Mouse (Mus musculus) liver, embryonic 16.5 days (tissue): ENCODE measurements around the gene Rbpms2. TPM values are rescaled to one million over a fixed set of nuclear protein-coding genes. Genes with fewer than 3 reads are reported as not detected.
A peak's percentile ranks its signal among the peaks of the same experiment; 100 is the strongest.

Experiments
- ATAC-seq: fragments of 200-750 bp; cut with Nextera tagmentation; 2 replicates; pipeline ENCODE4 v1.8.0; 2017; ENCODE audit warnings: low read depth, mild to moderate bottlenecking, moderate number of reproducible peaks, moderate library complexity
- H3K27ac ChIP-seq: fragments of 300-500 bp; sonication (generic); 2 replicates; pipeline ENCODE4 v1.5.1; 2014; ENCODE audit warnings: mild to moderate bottlenecking, low read length
- H3K27me3 ChIP-seq: fragments of 300-500 bp; sonication (generic); 2 replicates; pipeline ENCODE4 v1.6.1; 2014; ENCODE audit warnings: low read depth, low read length, mixed read lengths; ENCODE audit not compliant: control insufficient read depth, insufficient read depth
- H3K36me3 ChIP-seq: fragments of 300-500 bp; sonication (generic); 2 replicates; pipeline ENCODE4 v1.6.1; 2014; ENCODE audit warnings: mild to moderate bottlenecking; ENCODE audit not compliant: control insufficient read depth, insufficient read depth
- H3K4me1 ChIP-seq: fragments of 300-500 bp; sonication (generic); 2 replicates; pipeline ENCODE4 v1.6.1; 2014; ENCODE audit warnings: low read depth, low read length, mixed read lengths; ENCODE audit not compliant: control insufficient read depth
- H3K4me2 ChIP-seq: fragments of 300-500 bp; sonication (generic); 2 replicates; pipeline ENCODE4 v1.6.1; 2014; ENCODE audit warnings: low read depth, low read length, mixed read lengths
- H3K4me3 ChIP-seq: fragments of 300-500 bp; sonication (generic); 2 replicates; pipeline ENCODE4 v1.5.1; 2014; ENCODE audit warnings: low read depth, mild to moderate bottlenecking, low read length
- H3K9ac ChIP-seq: fragments of 300-500 bp; sonication (generic); 2 replicates; pipeline ENCODE4 v1.6.1; 2014; ENCODE audit warnings: low read depth, low read length
- H3K9me3 ChIP-seq: fragments of 300-500 bp; sonication (generic); replicated peaks from 2 replicates; pipeline ENCODE4 v1.6.1; 2016; ENCODE audit warnings: low read length; ENCODE audit not compliant: control insufficient read depth
- WGBS: fragments of 180-500 bp; shearing (Covaris S2); extraction: QIAGEN DNeasy Blood & Tissue Kit; methylation state at CpG from one replicate; pipeline ENCODE4 v1.1.7; 2014; ENCODE audit not compliant: insufficient replicate concordance; 5-methylcytosine and 5-hydroxymethylcytosine counted together
- polyA plus RNA-seq: library from polyadenylated mRNA; unstranded; fragments of >200 nt; fragmentation: Nextera tagmentation; extraction: Ambion mirVana; gene quantifications from 2 replicates; pipeline ENCODE4 v1.2.1, GENCODE M21; 2015

The Rbpms2 gene
- polyA plus RNA-seq, 1 experiment from 2014 or later, result 14.6 TPM

GRCm38 (mm10) chr9:65589091-65589490 lies 40.4 kb upstream of the Rbpms2 start:
- Histone ChIP-seq H3K4me1 (peaks cover 24% of the 10 kb centered on the region), H3K4me3 (peak overlapping the region; percentile 87), H3K36me3 (peaks cover 41% of the 10 kb centered on the region), H3K4me2 (peak overlapping the region; percentile 92), H3K27ac (no peak overlapping the region), H3K9ac (peak overlapping the region; percentile 84), H3K9me3 (no peaks in the 10 kb centered on the region), H3K27me3 (no peaks in the 10 kb centered on the region)
- WGBS, result 87% methylated on average over 3 of the region's 3 CpGs
- no peak for ATAC-seq

GRCm38 (mm10) chr9:65592721-65593120 lies 36.7 kb upstream of the Rbpms2 start:
- H3K4me3 ChIP-seq, result no peak overlapping the region
- no peak overlapping the region for H3K9ac ChIP-seq
- no peak overlapping the region for H3K27ac ChIP-seq
- peaks cover 18% of the 10 kb centered on the region for H3K4me1 ChIP-seq
- no peak overlapping the region for H3K4me2 ChIP-seq
- H3K9me3 ChIP-seq, result no peaks in the 10 kb centered on the region
- H3K27me3 ChIP-seq, result no peaks in the 10 kb centered on the region
- peaks cover 53% of the 10 kb centered on the region for H3K36me3 ChIP-seq
- ATAC-seq, result no peak
- 86% methylated on average over 3 of the region's 3 CpGs for WGBS

- Histone ChIP-seq H3K9me3 (no peaks in the 10 kb centered on the region), H3K36me3 (peaks cover 53% of the 10 kb centered on the region), H3K4me3 (no peak overlapping the region), H3K9ac (no peak overlapping the region), H3K4me1 (peaks cover 13% of the 10 kb centered on the region), H3K27me3 (no peaks in the 10 kb centered on the region), H3K4me2 (no peak overlapping the region), H3K27ac (no peak overlapping the region)
- 92% methylated on average over 9 of the region's 9 CpGs for whole genome bisulfite sequencing
- ATAC-seq, result no peak
Measured at GRCm38 (mm10) chr9:65593596-65593995, 35.9 kb upstream of the Rbpms2 start.

- H3K4me3 ChIP-seq, result no peak overlapping the region
- 31% methylated on average over 8 of the region's 11 CpGs for WGBS
- no peak for ATAC-seq
- peaks cover 14% of the 10 kb centered on the region for H3K36me3 ChIP-seq
- H3K4me1 ChIP-seq, result peaks cover 2% of the 10 kb centered on the region; the same call in 1 of the 2 replicates
- H3K9me3 ChIP-seq, result no peaks in the 10 kb centered on the region
- no peaks in the 10 kb centered on the region for H3K27me3 ChIP-seq
- peak overlapping the region; percentile 48 for H3K4me2 ChIP-seq
- H3K27ac ChIP-seq, result no peak overlapping the region
- H3K9ac ChIP-seq, result no peak overlapping the region
Measured at GRCm38 (mm10) chr9:65598765-65599249, 30.6 kb upstream of the Rbpms2 start.

GRCm38 (mm10) chr9:65600951-65601350 lies 28.5 kb upstream of the Rbpms2 start:
- Histone ChIP-seq H3K9me3 (no peaks in the 10 kb centered on the region), H3K4me2 (no peak overlapping the region), H3K27me3 (no peaks in the 10 kb centered on the region), H3K4me1 (peaks cover 5% of the 10 kb centered on the region), H3K27ac (no peak overlapping the region), H3K4me3 (no peak overlapping the region), H3K36me3 (no peaks in the 10 kb centered on the region; the same call in 1 of the 2 replicates), H3K9ac (no peak overlapping the region)
- WGBS, result 38% methylated on average over 2 of the region's 2 CpGs
- no peak for ATAC-seq

GRCm38 (mm10) chr9:65603401-65604102 lies 25.9 kb upstream of the Rbpms2 start:
- H3K9me3 ChIP-seq, result no peaks in the 10 kb centered on the region
- H3K27me3 ChIP-seq, result no peaks in the 10 kb centered on the region
- no peak overlapping the region for H3K27ac ChIP-seq
- H3K4me1 ChIP-seq, result peaks cover 5% of the 10 kb centered on the region
- WGBS, result 54% methylated on average over 8 of the region's 8 CpGs
- no peak overlapping the region for H3K4me3 ChIP-seq
- ATAC-seq, result no peak
- no peak overlapping the region for H3K4me2 ChIP-seq
- no peak overlapping the region for H3K9ac ChIP-seq
- no peaks in the 10 kb centered on the region for H3K36me3 ChIP-seq

GRCm38 (mm10) chr9:65605471-65606136 lies 23.8 kb upstream of the Rbpms2 start:
- 0 out of 2 replicates have a peak overlapping the region, but pooled peaks have one; percentile 17 for H3K4me2 ChIP-seq

GRCm38 (mm10) chr9:65606321-65607109 lies 22.9 kb upstream of the Rbpms2 start:
- H3K27me3 ChIP-seq, result no peaks in the 10 kb centered on the region
- WGBS, result 56% methylated on average over 9 of the region's 9 CpGs
- H3K4me3 ChIP-seq, result no peak overlapping the region
- H3K9me3 ChIP-seq, result no peaks in the 10 kb centered on the region
- H3K27ac ChIP-seq, result no peak overlapping the region
- no peak overlapping the region for H3K9ac ChIP-seq
- no peak for ATAC-seq
- H3K4me2 ChIP-seq, result no peak overlapping the region
- no peaks in the 10 kb centered on the region for H3K36me3 ChIP-seq
- peaks cover 3% of the 10 kb centered on the region; the same call in 1 of the 2 replicates for H3K4me1 ChIP-seq

More at GRCm38 (mm10) chr9:65605471-65606136, 23.8 kb upstream of the Rbpms2 start:
- H3K4me1 ChIP-seq, result peaks cover 3% of the 10 kb centered on the region; the same call in 1 of the 2 replicates
- no peak overlapping the region for H3K27ac ChIP-seq
- no peaks in the 10 kb centered on the region for H3K36me3 ChIP-seq
- ATAC-seq, result 0 out of 2 replicates have a peak, but pooled peaks have one; percentile 19
- no peak overlapping the region for H3K4me3 ChIP-seq
- H3K27me3 ChIP-seq, result no peaks in the 10 kb centered on the region
- no peak overlapping the region for H3K9ac ChIP-seq
- H3K9me3 ChIP-seq, result no peaks in the 10 kb centered on the region
- WGBS, result 9% methylated on average over 9 of the region's 9 CpGs
